Mouse (Mus musculus) urinary bladder, adult 18-20 months (tissue): ENCODE results near the gene Psen2.

Source experiments
- DNase-seq, 2 experiments: peaks; one replicate each; pipeline ENCODE4 v3.0.0; 2022; ENCODE audit warnings: low spot score in 2 of 2, mixed read lengths in 2 of 2

The Psen2 gene

GRCm38 (mm10) chr1:180249666-180250440 is 13.4 kb downstream of the Psen2 start:
- peak in 1 of 2 experiments; percentile 71 for DNase-seq

DNA sequence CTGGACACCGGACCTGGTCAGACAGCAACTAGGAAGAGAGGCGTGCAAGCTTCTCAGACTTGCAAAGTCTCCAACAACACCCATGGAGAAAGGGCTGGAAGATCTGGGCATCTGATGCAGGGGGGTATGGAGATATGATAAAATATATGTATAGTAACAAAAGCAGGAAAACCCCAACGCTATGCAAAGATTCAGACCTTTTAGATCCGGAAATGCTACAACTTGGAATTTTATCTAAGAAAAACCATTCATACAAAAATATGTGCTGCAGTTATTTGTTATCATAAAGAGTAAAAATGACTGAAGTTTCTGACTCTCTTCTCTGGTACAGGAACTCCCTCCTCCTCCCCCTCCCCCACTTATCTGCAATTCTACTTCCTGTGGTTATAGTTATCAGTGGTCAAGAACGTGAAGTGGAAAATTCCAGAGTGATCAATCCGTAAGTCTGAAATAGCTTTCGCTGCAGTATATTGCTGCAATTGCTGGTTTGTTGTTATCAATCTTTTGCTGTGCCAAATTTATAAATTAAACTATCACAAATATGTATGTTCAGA is 14.6 kb downstream of the Psen2 start:
- no peak for DNase-seq

DNA sequence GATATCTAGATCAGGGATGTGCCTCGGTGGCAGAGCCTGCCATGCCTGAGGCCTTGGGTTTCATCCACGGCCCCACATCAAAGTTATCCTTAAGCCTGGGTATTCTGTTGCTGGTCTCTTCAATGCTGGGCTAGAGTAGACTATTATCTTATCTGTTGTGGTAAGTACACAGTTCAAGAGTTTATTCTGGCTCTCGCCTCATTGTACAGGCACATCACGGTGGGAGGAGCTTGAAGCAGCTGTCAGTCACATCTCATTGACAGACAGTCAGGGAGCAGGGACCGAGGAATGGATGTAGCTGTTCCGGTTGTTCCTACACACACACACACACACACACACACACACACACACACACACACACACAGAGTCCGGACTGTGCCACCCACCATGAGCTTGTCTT is 15.3 kb downstream of the Psen2 start:
- DNase-seq = no peak

- no peak for DNase-seq
Observed at GRCm38 (mm10) chr1:180245741-180246507, 17.3 kb downstream of the Psen2 start.

DNA sequence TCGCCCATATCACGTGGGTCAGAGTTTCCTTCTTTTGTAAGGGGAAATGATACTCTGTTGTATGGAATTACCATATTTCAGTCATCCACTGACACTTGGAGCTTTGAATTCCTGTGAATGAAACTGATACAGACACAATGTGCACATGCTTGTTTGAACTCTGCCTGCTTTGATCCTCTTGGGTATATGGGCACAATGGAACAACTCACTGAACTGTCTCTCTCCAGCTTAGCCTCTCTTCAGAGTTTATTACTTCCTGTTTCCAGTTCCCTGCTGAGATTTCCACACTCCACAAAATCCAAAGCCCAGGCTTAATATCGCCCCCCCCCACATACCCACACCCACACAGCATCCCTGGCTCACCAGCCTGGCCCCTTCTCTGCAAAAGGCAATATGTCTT is 31.5 kb downstream of the Psen2 start:
- no peak for DNase-seq

DNA sequence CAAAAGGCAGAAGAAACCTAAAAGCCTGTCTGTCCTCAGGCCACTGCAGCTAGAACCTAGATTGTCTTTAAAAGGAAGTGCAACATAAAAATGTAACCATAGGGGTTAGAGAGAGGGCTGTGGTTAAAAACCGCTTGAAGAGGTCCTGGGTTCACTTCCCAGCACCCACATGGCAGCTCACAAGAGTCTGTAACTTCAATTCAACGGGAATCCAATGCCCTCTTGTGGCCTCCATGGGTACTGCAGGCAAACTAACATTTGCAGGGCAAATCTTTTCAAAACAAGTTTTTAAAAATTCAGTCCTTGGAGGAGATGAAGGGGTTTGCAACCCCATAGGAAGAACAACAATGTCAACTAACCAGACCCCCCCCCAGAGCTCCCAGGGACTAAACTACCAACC is 32.7 kb downstream of the Psen2 start:
- no peak for DNase-seq

GRCm38 (mm10) chr1:180229906-180230305 is 33.3 kb downstream of the Psen2 start:
- no peak for DNase-seq

- no peak for DNase-seq
Observed at GRCm38 (mm10) chr1:180228854-180229253, 34.4 kb downstream of the Psen2 start.

GRCm38 (mm10) chr1:180226766-180227165 is 36.5 kb downstream of the Psen2 start:
- no peak for DNase-seq

- DNase-seq = peak in 1 of 2 experiments; percentile 26
Observed at GRCm38 (mm10) chr1:180226221-180226713, 37.0 kb downstream of the Psen2 start.

- peak; percentile 51 to 56 for DNase-seq
Observed at GRCm38 (mm10) chr1:180225500-180226220, 37.6 kb downstream of the Psen2 start.

DNA sequence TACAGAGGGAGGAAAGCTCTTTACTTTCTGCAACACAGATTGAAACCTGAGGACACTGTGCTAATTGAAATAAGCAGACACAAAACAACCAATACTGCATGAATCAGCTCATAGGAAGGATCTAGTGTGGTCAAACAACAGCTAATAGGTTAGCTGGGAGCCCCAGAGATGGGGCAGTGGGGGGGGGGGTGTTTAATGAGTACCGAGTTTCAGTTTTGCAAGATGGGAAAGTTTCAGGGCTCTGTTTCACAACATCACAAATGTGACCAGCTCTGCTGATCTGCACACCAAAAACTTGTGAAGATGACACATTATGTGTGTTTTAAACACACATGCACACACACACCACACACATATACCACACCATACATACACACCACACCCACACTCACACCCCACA is 41.2 kb downstream of the Psen2 start:
- no peak for DNase-seq

DNA sequence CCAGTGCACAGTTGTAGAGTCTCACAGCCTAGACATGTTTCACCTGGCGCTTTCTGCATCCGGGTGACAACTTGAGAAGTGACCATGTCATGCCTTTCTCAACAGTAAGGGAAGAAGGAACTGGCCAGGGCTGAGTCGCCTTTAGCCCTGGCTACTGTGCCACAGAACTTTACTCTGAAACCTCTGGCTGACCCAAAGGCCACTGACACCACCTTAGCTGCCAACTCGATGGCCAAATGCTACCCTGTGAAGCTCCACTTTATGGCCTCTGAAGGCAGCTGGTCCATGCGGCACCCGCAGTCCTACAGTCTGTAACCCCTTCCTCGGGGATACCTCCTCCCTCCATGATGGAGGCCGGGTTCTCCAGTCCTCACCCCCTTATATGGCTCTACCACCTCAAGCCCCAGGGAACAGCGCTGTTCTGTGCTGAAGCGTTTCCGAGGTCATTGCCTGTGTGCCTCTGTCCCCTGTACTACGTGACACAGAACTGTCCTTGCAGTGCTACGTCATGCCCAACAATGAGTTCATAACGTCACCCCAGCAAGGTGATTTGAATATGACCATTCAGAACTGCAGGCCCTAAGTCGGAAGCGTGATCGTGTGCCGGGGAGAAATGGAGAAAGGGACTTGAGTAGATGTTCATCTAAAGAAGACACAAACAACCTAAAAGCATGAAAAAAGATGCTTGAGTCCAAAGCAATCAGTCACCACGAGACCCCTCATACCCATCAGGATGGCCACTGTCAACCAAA is 42.3 kb downstream of the Psen2 start:
- no peak for DNase-seq

GRCm38 (mm10) chr1:180216541-180217276 is 46.5 kb downstream of the Psen2 start:
- DNase-seq = no peak

- peak; percentile 38 to 47 for DNase-seq
Observed at GRCm38 (mm10) chr1:180215044-180215443, 48.2 kb downstream of the Psen2 start.

GRCm38 (mm10) chr1:180212911-180213310 is 50.3 kb downstream of the Psen2 start:
- DNase-seq = no peak

DNA sequence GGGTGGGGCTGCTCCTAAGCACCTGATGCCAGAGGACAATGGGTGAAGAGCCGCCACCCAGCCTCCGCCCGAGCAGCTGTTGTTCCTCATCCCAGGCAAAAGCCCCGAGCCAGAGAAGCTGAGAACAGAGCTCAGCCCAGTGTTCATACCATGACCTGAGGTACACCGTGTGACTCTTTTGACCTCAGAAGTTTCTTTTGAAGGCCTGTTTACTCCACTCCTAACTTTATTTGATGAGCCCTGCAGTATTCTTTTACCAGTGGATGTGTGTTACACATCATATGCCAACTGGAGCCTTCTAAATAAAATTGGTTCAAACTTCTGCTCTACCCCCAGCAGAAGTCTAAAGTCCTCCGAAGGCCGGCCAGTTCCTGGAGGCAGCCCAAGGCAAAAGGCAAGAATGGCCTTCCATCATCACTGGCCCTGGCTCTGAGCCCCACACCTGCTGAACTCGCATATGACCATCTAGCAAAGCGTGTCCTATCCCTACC is 52.4 kb downstream of the Psen2 start:
- no peak for DNase-seq

GRCm38 (mm10) chr1:180210031-180210432 is 53.2 kb downstream of the Psen2 start:
- DNase-seq = no peak

GRCm38 (mm10) chr1:180208370-180208769 is 54.9 kb downstream of the Psen2 start:
- DNase-seq = no peak

DNA sequence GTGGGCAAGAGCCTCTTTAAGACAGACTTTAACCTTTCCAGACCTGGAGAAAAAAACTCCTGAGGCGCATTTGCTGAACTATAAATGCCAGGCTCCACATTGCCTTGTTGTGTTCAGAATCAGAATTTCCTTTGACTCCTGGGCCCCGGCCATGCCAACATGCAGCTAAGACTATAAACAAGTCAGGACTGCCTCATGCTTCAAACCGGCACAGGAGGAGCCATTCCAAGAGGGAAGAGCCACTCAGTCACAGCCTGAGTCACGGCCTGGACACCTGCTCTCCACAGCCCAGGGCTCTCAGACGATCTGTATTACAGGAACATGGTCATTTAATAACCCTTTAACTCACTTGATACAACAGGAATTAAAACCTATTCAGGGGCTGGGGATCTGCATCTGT is 62.5 kb downstream of the Psen2 start:
- DNase-seq = no peak
